Mouse (Mus musculus) liver, adult 2 months (tissue): ENCODE results near the gene Pusl1.

ENCODE experiments used
- CTCF ChIP-seq: fragments of 200-500 bp; IDR thresholded peaks from 2 replicates; pipeline ENCODE4 v1.5.1; 2011; ENCODE audit warnings: low read depth, low read length, control low read depth
- POLR2A ChIP-seq: fragments of 200-500 bp; IDR thresholded peaks from 2 replicates; pipeline ENCODE4 v1.6.1; 2011; ENCODE audit warnings: low read length, control low read depth; ENCODE audit not compliant: insufficient read depth; ENCODE audit errors: extremely low read depth

- TF ChIP-seq CTCF (no peak), POLR2A (no peak)
Observed at GRCm38 (mm10) chr4:155861787-155862186, 29.8 kb downstream of the Pusl1 start.
